Mouse (Mus musculus) midbrain, embryonic 10.5 days (tissue): ENCODE results near the gene Repin1. TPM values are rescaled to one million over a fixed set of nuclear protein-coding genes. Genes with fewer than 3 reads are reported as not detected.
A peak's percentile ranks its signal among the peaks of the same experiment; 100 is the strongest.

ENCODE experiments used
- DNase-seq: peaks from one replicate; pipeline ENCODE4 v3.0.0-alpha.2; 2017; ENCODE audit warnings: low spot score
- H3K27ac ChIP-seq: fragments of 300-500 bp; sonication (generic); replicated peaks from 2 replicates; pipeline ENCODE4 v1.5.1; 2016; ENCODE audit warnings: mild to moderate bottlenecking
- H3K27me3 ChIP-seq: fragments of 300-500 bp; sonication (generic); 2 replicates; pipeline ENCODE4 v1.6.1; 2016; ENCODE audit warnings: low read depth, mild to moderate bottlenecking; ENCODE audit not compliant: poor library complexity, severe bottlenecking
- H3K36me3 ChIP-seq: fragments of 300-500 bp; sonication (generic); 2 replicates; pipeline ENCODE4 v1.6.1; 2016; ENCODE audit warnings: mild to moderate bottlenecking, moderate library complexity
- H3K4me1 ChIP-seq: fragments of 300-500 bp; sonication (generic); 2 replicates; pipeline ENCODE4 v1.6.1; 2016
- H3K4me3 ChIP-seq: fragments of 300-500 bp; sonication (generic); 2 replicates; pipeline ENCODE4 v1.5.1; 2016; ENCODE audit warnings: mild to moderate bottlenecking, moderate library complexity
- H3K9me3 ChIP-seq: fragments of 300-500 bp; sonication (generic); replicated peaks from 2 replicates; pipeline ENCODE4 v1.6.1; 2016; ENCODE audit warnings: mild to moderate bottlenecking
- WGBS: fragments of 180-500 bp; shearing (Covaris S2); methylation state at CpG from one replicate; pipeline ENCODE4 v1.1.7; 2016; 5-methylcytosine and 5-hydroxymethylcytosine counted together
- polyA plus RNA-seq: library from polyadenylated mRNA; unstranded; fragments of >200 nt; fragmentation: Nextera tagmentation; extraction: Ambion mirVana; gene quantifications from 2 replicates; pipeline ENCODE4 v1.2.1, GENCODE M21; 2016

Repin1 gene
- polyA plus RNA-seq, 1 experiment from 2014 or later: 58.9 TPM

- Histone ChIP-seq H3K27ac (no peak overlapping the region), H3K27me3 (no peaks in the 10 kb centered on the region), H3K36me3 (peaks cover 12% of the 10 kb centered on the region), H3K9me3 (peaks cover 4% of the 10 kb centered on the region), H3K4me1 (peaks cover 24% of the 10 kb centered on the region), H3K4me3 (no peak overlapping the region)
- 97% methylated on average over 3 of the region's 3 CpGs for WGBS
- no peak for DNase-seq
These were observed 2.4 kb upstream of the Repin1 start for GRCm38 (mm10) chr6:48591221-48591845.

GRCm38 (mm10) chr6:48591871-48592270 lies 1.8 kb upstream of the Repin1 start:
- Histone ChIP-seq H3K27me3 (no peaks in the 10 kb centered on the region), H3K9me3 (peaks cover 10% of the 10 kb centered on the region), H3K27ac (no peak overlapping the region), H3K4me1 (peaks cover 24% of the 10 kb centered on the region), H3K4me3 (no peak overlapping the region), H3K36me3 (peaks cover 17% of the 10 kb centered on the region)
- DNase-seq: no peak
- WGBS: 88% methylated on average over 6 of the region's 6 CpGs

GRCm38 (mm10) chr6:48594043-48594738 lies 508 bp downstream of the Repin1 start:
- WGBS: 2% methylated on average over 41 of the region's 41 CpGs
- Histone ChIP-seq H3K27me3 (no peaks in the 10 kb centered on the region), H3K4me3 (peak overlapping the region; percentile 94)

GRCm38 (mm10) chr6:48595278-48595677 lies 1.6 kb downstream of the Repin1 start:
- H3K36me3 ChIP-seq: peaks cover 51% of the 10 kb centered on the region
- DNase-seq: no peak
- peak overlapping the region; percentile 98 for H3K27ac ChIP-seq
- no peaks in the 10 kb centered on the region for H3K27me3 ChIP-seq
- H3K4me1 ChIP-seq: peaks cover 24% of the 10 kb centered on the region
- H3K4me3 ChIP-seq: peak overlapping the region; percentile 94
- peaks cover 21% of the 10 kb centered on the region for H3K9me3 ChIP-seq
- WGBS: 56% methylated on average over 1 of the region's 1 CpGs

More at GRCm38 (mm10) chr6:48594043-48594738, 508 bp downstream of the Repin1 start:
- Histone ChIP-seq H3K36me3 (peaks cover 40% of the 10 kb centered on the region), H3K27ac (peak overlapping the region; percentile 98), H3K4me1 (peaks cover 24% of the 10 kb centered on the region), H3K9me3 (peaks cover 21% of the 10 kb centered on the region)
- peak; percentile 70 for DNase-seq

GRCm38 (mm10) chr6:48596545-48597232 lies 3.0 kb downstream of the Repin1 start:
- no peak overlapping the region for H3K4me3 ChIP-seq
- H3K36me3 ChIP-seq: peaks cover 52% of the 10 kb centered on the region
- 96% methylated on average over 45 of the region's 45 CpGs for WGBS

GRCm38 (mm10) chr6:48597233-48597625 lies 3.5 kb downstream of the Repin1 start:
- peaks cover 52% of the 10 kb centered on the region for H3K36me3 ChIP-seq

More at GRCm38 (mm10) chr6:48596545-48597232, 3.0 kb downstream of the Repin1 start:
- DNase-seq: no peak
- Histone ChIP-seq H3K27me3 (no peaks in the 10 kb centered on the region), H3K27ac (no peak overlapping the region), H3K9me3 (peaks cover 21% of the 10 kb centered on the region), H3K4me1 (peaks cover 35% of the 10 kb centered on the region)

GRCm38 (mm10) chr6:48600594-48600993 lies 6.9 kb downstream of the Repin1 start:
- DNase-seq: no peak
- no peaks in the 10 kb centered on the region for H3K27me3 ChIP-seq
- peaks cover 21% of the 10 kb centered on the region for H3K9me3 ChIP-seq
- H3K4me1 ChIP-seq: peaks cover 22% of the 10 kb centered on the region
- H3K36me3 ChIP-seq: peaks cover 55% of the 10 kb centered on the region
- no peak overlapping the region; the same call in 1 of the 2 replicates for H3K4me3 ChIP-seq
- H3K27ac ChIP-seq: peak overlapping the region; percentile 94; the same call in 1 of the 2 replicates
- WGBS: 94% methylated on average over 1 of the region's 1 CpGs

More at GRCm38 (mm10) chr6:48597233-48597625, 3.5 kb downstream of the Repin1 start:
- Histone ChIP-seq H3K27ac (no peak overlapping the region), H3K4me3 (no peak overlapping the region), H3K27me3 (no peaks in the 10 kb centered on the region), H3K9me3 (peaks cover 21% of the 10 kb centered on the region), H3K4me1 (peaks cover 36% of the 10 kb centered on the region)
- 95% methylated on average over 27 of the region's 27 CpGs for WGBS
- no peak for DNase-seq

GRCm38 (mm10) chr6:48601271-48602079 lies 7.8 kb downstream of the Repin1 start, which contains the start of gene Zfp775:
TSS of gene Zfp775 (plus strand) at chr6:48602063.
- H3K36me3 ChIP-seq: peaks cover 46% of the 10 kb centered on the region
- peaks cover 15% of the 10 kb centered on the region for H3K9me3 ChIP-seq
- H3K4me1 ChIP-seq: peaks cover 21% of the 10 kb centered on the region
- DNase-seq: peak; percentile 97
- H3K4me3 ChIP-seq: peak within 1 kb of the TSS; percentile 66
- H3K27me3 ChIP-seq: no peaks in the 10 kb centered on the region
- 6% methylated on average over 42 of the region's 42 CpGs for WGBS
- peak within 1 kb of the TSS; percentile 94 for H3K27ac ChIP-seq

GRCm38 (mm10) chr6:48602080-48602741 lies 8.5 kb downstream of the Repin1 start:
- H3K4me1 ChIP-seq: peaks cover 21% of the 10 kb centered on the region
- H3K27ac ChIP-seq: peak overlapping the region; percentile 94
- no peaks in the 10 kb centered on the region for H3K27me3 ChIP-seq
- H3K9me3 ChIP-seq: peaks cover 8% of the 10 kb centered on the region
- DNase-seq: no peak
- WGBS: 4% methylated on average over 28 of the region's 28 CpGs
- H3K4me3 ChIP-seq: peak overlapping the region; percentile 66
- H3K36me3 ChIP-seq: peaks cover 41% of the 10 kb centered on the region

GRCm38 (mm10) chr6:48608124-48608523 lies 14.4 kb downstream of the Repin1 start:
- WGBS: 84% methylated on average over 2 of the region's 2 CpGs
- H3K27me3 ChIP-seq: no peaks in the 10 kb centered on the region
- DNase-seq: no peak
- no peaks in the 10 kb centered on the region for H3K9me3 ChIP-seq
- no peak overlapping the region for H3K4me3 ChIP-seq
- H3K4me1 ChIP-seq: no peaks in the 10 kb centered on the region; the same call in 1 of the 2 replicates
- peaks cover 12% of the 10 kb centered on the region for H3K36me3 ChIP-seq
- H3K27ac ChIP-seq: no peak overlapping the region

GRCm38 (mm10) chr6:48609512-48609911 lies 15.8 kb downstream of the Repin1 start:
- DNase-seq: no peak

More at GRCm38 (mm10) chr6:48609512-48609911, 15.8 kb downstream of the Repin1 start:
- Histone ChIP-seq H3K4me3 (no peak overlapping the region), H3K27me3 (no peaks in the 10 kb centered on the region), H3K36me3 (peaks cover 26% of the 10 kb centered on the region), H3K9me3 (no peaks in the 10 kb centered on the region), H3K4me1 (no peaks in the 10 kb centered on the region), H3K27ac (no peak overlapping the region)
- 58% methylated on average over 7 of the region's 7 CpGs for WGBS
